Mouse (Mus musculus) MEL (cell line): Measurements from ENCODE around the gene Cd302. TPM values are rescaled to one million over a fixed set of nuclear protein-coding genes. Genes with fewer than 3 reads are reported as not detected.

Experiments used
- DNase-seq: peaks from one replicate; pipeline ENCODE4 v3.0.0; 2011; ENCODE audit warnings: low read depth, low spot score
- H3K27ac ChIP-seq: 2 replicates; pipeline ENCODE4 v1.5.1; 2012; ENCODE audit warnings: low read depth, mild to moderate bottlenecking, control low read depth, low read length, moderate library complexity; ENCODE audit not compliant: control insufficient read depth
- H3K27me3 ChIP-seq, 2 experiments: fragments of 150-350 bp in 1 of 2; sonication (generic) in 1 of 2; 2 replicates each; pipeline ENCODE4 v1.6.1; 2012; ENCODE audit warnings: low read length in 2 of 2, mild to moderate bottlenecking in 2 of 2, improper control_type of control experiment in 1 of 2, moderate library complexity in 1 of 2; ENCODE audit not compliant: insufficient read depth in 2 of 2, control insufficient read depth in 1 of 2
- H3K36me3 ChIP-seq, 2 experiments: 2 replicates each; pipeline ENCODE4 v1.6.1; 2012 to 2014; ENCODE audit warnings: low read length in 2 of 2, improper control_type of control experiment in 1 of 2, inconsistent platforms in 1 of 2, mild to moderate bottlenecking in 1 of 2; ENCODE audit not compliant: insufficient read depth in 2 of 2, control insufficient read depth in 1 of 2
- H3K4me1 ChIP-seq, 2 experiments: fragments of 150-350 bp in 1 of 2; sonication (generic) in 1 of 2; 2 replicates each; pipeline ENCODE4 v1.6.1; 2012; ENCODE audit warnings: low read length in 2 of 2, improper control_type of control experiment in 1 of 2, mild to moderate bottlenecking in 1 of 2; ENCODE audit not compliant: insufficient read depth in 2 of 2, control insufficient read depth in 1 of 2
- H3K4me3 ChIP-seq, 2 experiments: fragments of 150-350 bp in 1 of 2; sonication (generic) in 1 of 2; 2 replicates each; pipeline ENCODE4 v1.5.1; 2012; ENCODE audit warnings: low read depth in 2 of 2, low read length in 2 of 2, mild to moderate bottlenecking in 2 of 2, moderate library complexity in 2 of 2, control low read depth in 1 of 2, improper control_type of control experiment in 1 of 2; ENCODE audit not compliant: control insufficient read depth in 1 of 2, insufficient read depth in 1 of 2
- H3K79me2 ChIP-seq: 2 replicates; pipeline ENCODE4 v1.6.1; 2012; ENCODE audit warnings: mild to moderate bottlenecking, low read length, moderate library complexity; ENCODE audit not compliant: control insufficient read depth, poor library complexity, insufficient read depth
- H3K9ac ChIP-seq: 2 replicates; pipeline ENCODE4 v1.6.1; 2012; ENCODE audit warnings: low read depth, mild to moderate bottlenecking, control low read depth, low read length, moderate library complexity; ENCODE audit not compliant: control insufficient read depth, poor library complexity, severe bottlenecking
- H3K9me3 ChIP-seq: fragments of 150-350 bp; sonication (generic); replicated peaks from 2 replicates; pipeline ENCODE4 v1.6.1; 2012; ENCODE audit warnings: mild to moderate bottlenecking, low read length, improper control_type of control experiment, moderate library complexity; ENCODE audit not compliant: insufficient read depth
- CHD1 ChIP-seq: IDR thresholded peaks from 2 replicates; pipeline ENCODE4 v1.6.1; 2012; ENCODE audit warnings: low read depth, mild to moderate bottlenecking, inconsistent platforms, low read length, improper control_type of control experiment
- CHD2 ChIP-seq: IDR thresholded peaks from 2 replicates; pipeline ENCODE4 v1.6.1; 2011; ENCODE audit warnings: low read length, improper control_type of control experiment
- ELF1 ChIP-seq: IDR thresholded peaks from 2 replicates; pipeline ENCODE4 v1.6.1; 2014; ENCODE audit warnings: low read depth, mild to moderate bottlenecking, inconsistent platforms, low read length, improper control_type of control experiment, moderate library complexity
- EP300 ChIP-seq, 2 experiments: IDR thresholded peaks; 2 replicates each; pipeline ENCODE4 v1.6.1; 2011; ENCODE audit warnings: improper control_type of control experiment in 2 of 2, low read length in 2 of 2, low read depth in 1 of 2, mild to moderate bottlenecking in 1 of 2
- GATA1 ChIP-seq: IDR thresholded peaks from 2 replicates; pipeline ENCODE4 v1.6.1; 2011; ENCODE audit warnings: low read depth, low read length, improper control_type of control experiment
- JUND ChIP-seq: IDR thresholded peaks from 2 replicates; pipeline ENCODE4 v1.6.1; 2011; ENCODE audit warnings: low read depth, mild to moderate bottlenecking, improper control_type of control experiment, low read length
- MXI1 ChIP-seq: IDR thresholded peaks from 2 replicates; pipeline ENCODE4 v1.6.1; 2011; ENCODE audit warnings: mild to moderate bottlenecking, low read depth, low read length, improper control_type of control experiment
- MYB ChIP-seq: IDR thresholded peaks from 2 replicates; pipeline ENCODE4 v1.6.1; 2011; ENCODE audit warnings: mild to moderate bottlenecking, low read depth, low read length, improper control_type of control experiment
- MYC ChIP-seq: IDR thresholded peaks from 2 replicates; pipeline ENCODE4 v1.6.1; 2011; ENCODE audit warnings: low read depth, mild to moderate bottlenecking, low read length, improper control_type of control experiment, moderate library complexity
- NRF1 ChIP-seq: IDR thresholded peaks from 2 replicates; pipeline ENCODE4 v1.6.1; 2014; ENCODE audit warnings: low read depth, mild to moderate bottlenecking, inconsistent platforms, low read length, improper control_type of control experiment, moderate library complexity; ENCODE audit not compliant: poor library complexity, insufficient read depth, severe bottlenecking
- POLR2A ChIP-seq, 2 experiments: IDR thresholded peaks; 2 replicates each; pipeline ENCODE4 v1.6.1; 2011 to 2012; ENCODE audit warnings: low read length in 2 of 2, mild to moderate bottlenecking in 2 of 2, control low read depth in 1 of 2, improper control_type of control experiment in 1 of 2, low read depth in 1 of 2, moderate library complexity in 1 of 2; ENCODE audit not compliant: control insufficient read depth in 1 of 2, insufficient read depth in 1 of 2, poor library complexity in 1 of 2
- POLR2AphosphoS2 ChIP-seq: IDR thresholded peaks from 2 replicates; pipeline ENCODE4 v1.6.1; 2011; ENCODE audit warnings: low read length, improper control_type of control experiment
- RAD21 ChIP-seq: IDR thresholded peaks from 2 replicates; pipeline ENCODE4 v1.6.1; 2011; ENCODE audit warnings: mild to moderate bottlenecking, low read depth, low read length, improper control_type of control experiment
- SIN3A ChIP-seq: IDR thresholded peaks from 2 replicates; pipeline ENCODE4 v1.6.1; 2012; ENCODE audit warnings: low read length, improper control_type of control experiment, inconsistent platforms
- SMC3 ChIP-seq: IDR thresholded peaks from 2 replicates; pipeline ENCODE4 v1.6.1; 2011; ENCODE audit warnings: low read depth, low read length, improper control_type of control experiment
- TAL1 ChIP-seq: IDR thresholded peaks from 2 replicates; pipeline ENCODE4 v1.6.1; 2012; ENCODE audit warnings: mild to moderate bottlenecking, inconsistent platforms, low read length, moderate library complexity, mixed read lengths
- TBP ChIP-seq: IDR thresholded peaks from 2 replicates; pipeline ENCODE4 v1.8.0; 2011; ENCODE audit warnings: low read depth, low read length, improper control_type of control experiment
- TCF12 ChIP-seq: IDR thresholded peaks from 2 replicates; pipeline ENCODE4 v1.6.1; 2014; ENCODE audit warnings: low read depth, mild to moderate bottlenecking, inconsistent platforms, low read length, improper control_type of control experiment, moderate library complexity
- USF2 ChIP-seq, 2 experiments: IDR thresholded peaks; 2 replicates each; pipeline ENCODE4 v1.6.1; 2011 to 2012; ENCODE audit warnings: improper control_type of control experiment in 2 of 2, low read length in 2 of 2, borderline replicate concordance in 1 of 2, inconsistent platforms in 1 of 2, low read depth in 1 of 2, mild to moderate bottlenecking in 1 of 2; ENCODE audit not compliant: insufficient read depth in 1 of 2
- ZC3H11A ChIP-seq: IDR thresholded peaks from 2 replicates; pipeline ENCODE4 v1.6.1; 2012; ENCODE audit warnings: low read depth, mild to moderate bottlenecking, inconsistent platforms, low read length, improper control_type of control experiment
- ZNF384 ChIP-seq: IDR thresholded peaks from 2 replicates; pipeline ENCODE4 v1.6.1; 2012; ENCODE audit warnings: low read depth, mild to moderate bottlenecking, inconsistent platforms, low read length, improper control_type of control experiment
- polyA plus RNA-seq, 2 experiments: library from polyadenylated mRNA; stranded (reverse) in 1 of 2; unstranded in 1 of 2; fragments of >175 nt in 1 of 2; fragments of >200 nt in 1 of 2; gene quantifications; 2 replicates each; pipeline versions ENCODE4 v1.2.1 to v1.2.4; 2012; ENCODE audit warnings: low replicate concordance in 2 of 2, low read depth in 1 of 2; ENCODE audit not compliant: insufficient read length in 2 of 2, insufficient read depth in 1 of 2, missing spikeins in 1 of 2
- total RNA-seq: library from RNA; depleted of rRNA; stranded (reverse); fragments of 300-350 nt; gene quantifications from 2 replicates; pipeline ENCODE4 v1.2.3, GENCODE M21; 2012

The Cd302 gene
- total and polyA plus RNA-seq, 3 experiments = 0.92 to 1.7 TPM; not detected in 1

- no peak overlapping the region for H3K4me3 ChIP-seq
- no peak overlapping the region for H3K27ac ChIP-seq
- no peaks in the 10 kb centered on the region for H3K27me3 ChIP-seq
- H3K9ac ChIP-seq = no peak overlapping the region
- H3K79me2 ChIP-seq = no peaks in the 10 kb centered on the region
- no peaks in the 10 kb centered on the region for H3K9me3 ChIP-seq
- DNase-seq = no peak
- H3K4me1 ChIP-seq = no peaks in the 10 kb centered on the region
- H3K36me3 ChIP-seq = no peaks in the 10 kb centered on the region
- TF ChIP-seq TAL1 (no peak), SMC3 (no peak), USF2 (IDR thresholded peaks at IDR 0.05; ENCODE audit: borderline replicate concordance in 1 of 2, insufficient read depth in 1 of 2, low read depth in 1 of 2, low read length in 2 of 2) (no peak), MYB (no peak), RAD21 (no peak), POLR2A (IDR thresholded peaks at IDR 0.05; ENCODE audit: control insufficient read depth in 1 of 2, insufficient read depth in 1 of 2, low read depth in 1 of 2, low read length in 2 of 2, poor library complexity in 1 of 2) (no peak), CHD2 (no peak), NRF1 (no peak), GATA1 (no peak), ZC3H11A (no peak), TCF12 (no peak), ELF1 (no peak), MXI1 (no peak), JUND (no peak), SIN3A (no peak), ZNF384 (no peak), MYC (no peak), EP300 (IDR thresholded peaks at IDR 0.05; ENCODE audit: low read depth in 1 of 2, low read length in 2 of 2) (no peak), TBP (no peak)
These were observed 14.3 kb downstream of the Cd302 start for GRCm38 (mm10) chr2:60269856-60270479.

GRCm38 (mm10) chr2:60267567-60267966 lies 16.7 kb downstream of the Cd302 start:
- Histone ChIP-seq H3K4me3 (no peak overlapping the region), H3K4me1 (no peaks in the 10 kb centered on the region), H3K36me3 (no peaks in the 10 kb centered on the region), H3K27ac (no peak overlapping the region), H3K79me2 (no peaks in the 10 kb centered on the region), H3K9me3 (no peaks in the 10 kb centered on the region), H3K27me3 (no peaks in the 10 kb centered on the region), H3K9ac (no peak overlapping the region)
- no peak for DNase-seq
- TF ChIP-seq CHD1 = no peak
- no peak for TF ChIP-seq CHD2
- TF ChIP-seq POLR2AphosphoS2 = no peak
